Mouse (Mus musculus): ENCODE measurements around the gene Macrod2. TPM values are rescaled to one million over a fixed set of nuclear protein-coding genes. Genes with fewer than 3 reads are reported as not detected.
A peak's percentile ranks its signal among the peaks of the same experiment; 100 is the strongest.

Macrod2 gene
- polyA plus RNA-seq, 1 experiment from 2014 or later: 49.2 TPM

- H3K27ac ChIP-seq (ENCODE audit: low read depth, low read length): no peak overlapping the region
- H3K9ac ChIP-seq (ENCODE audit: low read length): no peak overlapping the region
- DNase-seq (ENCODE audit: low spot score): no peak
- no peaks in the 10 kb centered on the region for H3K4me1 ChIP-seq (ENCODE audit: control insufficient read depth, insufficient read depth, low read length)
- H3K36me3 ChIP-seq (ENCODE audit: control insufficient read depth, insufficient read depth, low read length): no peaks in the 10 kb centered on the region
- no peaks in the 10 kb centered on the region for H3K27me3 ChIP-seq (replicated peaks; ENCODE audit: control insufficient read depth, insufficient read depth, low read length)
- 89% methylated on average over 1 of the region's 1 CpGs for WGBS
- H3K4me3 ChIP-seq (ENCODE audit: low read depth, low read length): no peak overlapping the region
- no peak overlapping the region for H3K4me2 ChIP-seq (ENCODE audit: low read length)
- no peak for ATAC-seq
- H3K9me3 ChIP-seq (replicated peaks; ENCODE audit: control insufficient read depth, low read length): no peaks in the 10 kb centered on the region
Observed at GRCm38 (mm10) chr2:141173167-141173566, 778.1 kb downstream of the Macrod2 start.

DNA sequence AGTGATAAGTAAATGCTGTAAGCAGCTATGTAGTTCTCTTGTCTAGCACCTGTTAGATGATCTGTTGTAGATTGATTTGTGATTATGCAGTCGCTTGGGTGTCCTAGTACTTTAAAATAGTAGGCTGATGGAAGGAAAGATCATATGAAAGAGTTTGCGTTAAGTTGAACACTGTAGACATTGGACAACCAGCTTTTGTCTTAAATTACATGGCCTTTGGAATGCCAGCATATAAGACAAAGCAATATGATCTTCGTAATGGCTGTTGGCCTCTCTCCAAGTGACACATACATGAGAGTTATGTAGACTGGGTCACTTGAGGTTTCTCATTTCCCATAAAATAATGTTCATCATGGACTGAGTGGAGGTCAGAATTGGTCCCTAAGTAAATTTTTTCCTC is 778.5 kb downstream of the Macrod2 start:
- no peaks in the 10 kb centered on the region for H3K36me3 ChIP-seq (ENCODE audit: control insufficient read depth, insufficient read depth, low read length)
- 92% methylated on average over 3 of the region's 3 CpGs for WGBS
- no peaks in the 10 kb centered on the region for H3K4me1 ChIP-seq (ENCODE audit: control insufficient read depth, insufficient read depth, low read length)
- no peak overlapping the region for H3K4me2 ChIP-seq (ENCODE audit: low read length)
- no peak overlapping the region for H3K4me3 ChIP-seq (ENCODE audit: low read depth, low read length)
- H3K27ac ChIP-seq (ENCODE audit: low read depth, low read length): no peak overlapping the region
- no peaks in the 10 kb centered on the region for H3K27me3 ChIP-seq (replicated peaks; ENCODE audit: control insufficient read depth, insufficient read depth, low read length)
- H3K9me3 ChIP-seq (replicated peaks; ENCODE audit: control insufficient read depth, low read length): no peaks in the 10 kb centered on the region
- no peak for ATAC-seq
- no peak for DNase-seq (ENCODE audit: low spot score)
- no peak overlapping the region for H3K9ac ChIP-seq (ENCODE audit: low read length)

DNA sequence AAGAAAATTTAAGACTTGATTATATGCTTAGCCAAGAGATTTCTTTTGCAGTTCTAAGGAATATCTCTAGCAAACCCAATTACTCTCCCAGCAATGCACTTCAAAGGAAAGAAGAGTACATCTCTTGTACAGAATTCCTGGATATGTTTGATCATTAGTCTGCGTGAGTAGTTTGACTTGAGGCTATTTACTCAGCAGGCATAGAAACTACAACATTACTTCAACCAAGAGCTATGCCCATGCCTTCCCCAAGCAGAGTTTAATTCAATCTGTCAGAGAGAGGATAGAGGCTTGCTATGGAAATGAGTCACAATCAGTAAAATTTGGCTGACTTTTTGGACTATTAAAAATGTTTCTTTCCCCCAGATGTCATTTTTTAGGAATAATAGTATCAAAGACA is 785.5 kb downstream of the Macrod2 start:
- DNase-seq (ENCODE audit: low spot score): peak; percentile 37
- H3K9ac ChIP-seq (ENCODE audit: low read length): no peak overlapping the region
- no peak overlapping the region for H3K4me3 ChIP-seq (ENCODE audit: low read depth, low read length)
- H3K27ac ChIP-seq (ENCODE audit: low read depth, low read length): no peak overlapping the region
- no peaks in the 10 kb centered on the region; the same call in 1 of the 2 replicates for H3K4me1 ChIP-seq (ENCODE audit: control insufficient read depth, insufficient read depth, low read length)
- no peaks in the 10 kb centered on the region for H3K27me3 ChIP-seq (replicated peaks; ENCODE audit: control insufficient read depth, insufficient read depth, low read length)
- WGBS: 40% methylated on average over 1 of the region's 1 CpGs
- H3K36me3 ChIP-seq (ENCODE audit: control insufficient read depth, insufficient read depth, low read length): no peaks in the 10 kb centered on the region
- no peak overlapping the region for H3K4me2 ChIP-seq (ENCODE audit: low read length)
- ATAC-seq: no peak
- H3K9me3 ChIP-seq (replicated peaks; ENCODE audit: control insufficient read depth, low read length): no peaks in the 10 kb centered on the region

GRCm38 (mm10) chr2:141182034-141182759 is 787.1 kb downstream of the Macrod2 start:
- Histone ChIP-seq H3K9me3 (replicated peaks; ENCODE audit: control insufficient read depth, low read length) (no peaks in the 10 kb centered on the region), H3K9ac (ENCODE audit: low read length) (no peak overlapping the region), H3K27ac (ENCODE audit: low read depth, low read length) (0 out of 2 replicates have a peak overlapping the region, but pooled peaks have one; percentile 3), H3K4me1 (ENCODE audit: control insufficient read depth, insufficient read depth, low read length) (no peaks in the 10 kb centered on the region; the same call in 1 of the 2 replicates), H3K4me3 (ENCODE audit: low read depth, low read length) (no peak overlapping the region), H3K27me3 (replicated peaks; ENCODE audit: control insufficient read depth, insufficient read depth, low read length) (no peaks in the 10 kb centered on the region), H3K36me3 (ENCODE audit: control insufficient read depth, insufficient read depth, low read length) (no peaks in the 10 kb centered on the region), H3K4me2 (ENCODE audit: low read length) (no peak overlapping the region)
- ATAC-seq (peak; percentile 52; the same call in 1 of the 2 replicates), DNase-seq (ENCODE audit: low spot score) (peak; percentile 30)
- 31% methylated on average over 5 of the region's 5 CpGs for WGBS

- DNase-seq (ENCODE audit: low spot score) (no peak), ATAC-seq (no peak)
- H3K4me3 ChIP-seq (ENCODE audit: low read depth, low read length): no peak overlapping the region
- no peaks in the 10 kb centered on the region for H3K36me3 ChIP-seq (ENCODE audit: control insufficient read depth, insufficient read depth, low read length)
- H3K4me1 ChIP-seq (ENCODE audit: control insufficient read depth, insufficient read depth, low read length): no peaks in the 10 kb centered on the region
- no peak overlapping the region for H3K4me2 ChIP-seq (ENCODE audit: low read length)
- no peaks in the 10 kb centered on the region for H3K9me3 ChIP-seq (replicated peaks; ENCODE audit: control insufficient read depth, low read length)
- no peak overlapping the region for H3K27ac ChIP-seq (ENCODE audit: low read depth, low read length)
- H3K9ac ChIP-seq (ENCODE audit: low read length): no peak overlapping the region
- H3K27me3 ChIP-seq (replicated peaks; ENCODE audit: control insufficient read depth, insufficient read depth, low read length): no peaks in the 10 kb centered on the region
Observed at GRCm38 (mm10) chr2:141194476-141194875, 799.4 kb downstream of the Macrod2 start.

DNA sequence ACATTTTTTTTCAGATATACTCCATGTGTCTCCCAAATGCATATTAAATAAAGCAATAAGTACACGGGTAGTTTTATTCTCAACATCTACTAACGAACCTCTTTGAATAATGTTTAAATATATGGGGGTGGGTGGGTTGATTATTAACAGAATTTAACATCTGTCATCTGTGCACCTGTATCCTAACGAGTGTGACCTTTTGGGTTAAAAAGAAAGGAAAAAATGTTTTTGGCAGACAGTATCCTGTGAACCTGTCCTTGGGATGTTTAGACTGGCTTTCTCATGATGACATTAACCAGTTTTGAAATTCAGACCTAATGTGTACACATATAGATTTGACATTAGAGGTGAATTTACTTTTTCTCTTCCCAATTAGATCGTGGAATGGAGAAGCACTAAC is 805.4 kb downstream of the Macrod2 start:
- no peak overlapping the region for H3K4me3 ChIP-seq (ENCODE audit: low read depth, low read length)
- no peaks in the 10 kb centered on the region for H3K36me3 ChIP-seq (ENCODE audit: control insufficient read depth, insufficient read depth, low read length)
- H3K9me3 ChIP-seq (replicated peaks; ENCODE audit: control insufficient read depth, low read length): no peaks in the 10 kb centered on the region
- ATAC-seq (no peak), DNase-seq (ENCODE audit: low spot score) (no peak)
- no peak overlapping the region for H3K9ac ChIP-seq (ENCODE audit: low read length)
- no peak overlapping the region for H3K27ac ChIP-seq (ENCODE audit: low read depth, low read length)
- WGBS: 46% methylated on average over 4 of the region's 4 CpGs
- H3K27me3 ChIP-seq (replicated peaks; ENCODE audit: control insufficient read depth, insufficient read depth, low read length): no peaks in the 10 kb centered on the region
- no peak overlapping the region for H3K4me2 ChIP-seq (ENCODE audit: low read length)
- no peaks in the 10 kb centered on the region for H3K4me1 ChIP-seq (ENCODE audit: control insufficient read depth, insufficient read depth, low read length)

- H3K27ac ChIP-seq (ENCODE audit: low read depth, low read length): no peak overlapping the region
- no peak overlapping the region for H3K4me2 ChIP-seq (ENCODE audit: low read length)
- no peak overlapping the region for H3K4me3 ChIP-seq (ENCODE audit: low read depth, low read length)
- no peak for DNase-seq (ENCODE audit: low spot score)
- 71% methylated on average over 2 of the region's 2 CpGs for WGBS
- no peak overlapping the region for H3K9ac ChIP-seq (ENCODE audit: low read length)
- no peak for ATAC-seq
- no peaks in the 10 kb centered on the region for H3K9me3 ChIP-seq (replicated peaks; ENCODE audit: control insufficient read depth, low read length)
- H3K36me3 ChIP-seq (ENCODE audit: control insufficient read depth, insufficient read depth, low read length): no peaks in the 10 kb centered on the region
- H3K27me3 ChIP-seq (replicated peaks; ENCODE audit: control insufficient read depth, insufficient read depth, low read length): no peaks in the 10 kb centered on the region
- H3K4me1 ChIP-seq (ENCODE audit: control insufficient read depth, insufficient read depth, low read length): no peaks in the 10 kb centered on the region
Observed at GRCm38 (mm10) chr2:141201303-141202014, 806.4 kb downstream of the Macrod2 start.

DNA sequence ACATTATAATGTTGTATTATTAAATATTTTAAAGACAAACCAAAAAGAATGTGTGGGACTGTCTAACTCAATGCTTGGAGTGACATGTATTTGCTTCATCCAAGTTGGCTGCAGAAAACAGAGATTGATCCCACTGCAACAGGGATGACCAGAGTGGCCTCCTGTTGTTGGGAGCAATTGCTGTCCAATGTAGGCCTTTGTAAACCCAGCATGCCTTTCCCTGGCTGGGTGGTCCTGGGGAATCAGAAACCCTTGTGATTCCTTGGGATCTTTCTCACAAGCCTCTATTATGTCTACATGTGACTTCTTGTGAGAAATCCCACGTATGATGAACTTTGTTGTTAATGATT is 806.9 kb downstream of the Macrod2 start:
- WGBS: 85% methylated on average over 1 of the region's 1 CpGs
- DNase-seq (ENCODE audit: low spot score): no peak

GRCm38 (mm10) chr2:141211346-141211745 is 816.2 kb downstream of the Macrod2 start:
- WGBS: 95% methylated on average over 5 of the region's 5 CpGs
- H3K4me3 ChIP-seq (ENCODE audit: low read depth, low read length): no peak overlapping the region
- H3K27me3 ChIP-seq (replicated peaks; ENCODE audit: control insufficient read depth, insufficient read depth, low read length): no peaks in the 10 kb centered on the region
- DNase-seq (ENCODE audit: low spot score) (no peak), ATAC-seq (no peak)
- no peaks in the 10 kb centered on the region for H3K9me3 ChIP-seq (replicated peaks; ENCODE audit: control insufficient read depth, low read length)
- no peak overlapping the region for H3K4me2 ChIP-seq (ENCODE audit: low read length)
- H3K36me3 ChIP-seq (ENCODE audit: control insufficient read depth, insufficient read depth, low read length): no peaks in the 10 kb centered on the region
- H3K27ac ChIP-seq (ENCODE audit: low read depth, low read length): no peak overlapping the region
- H3K9ac ChIP-seq (ENCODE audit: low read length): no peak overlapping the region
- no peaks in the 10 kb centered on the region for H3K4me1 ChIP-seq (ENCODE audit: control insufficient read depth, insufficient read depth, low read length)

More for the DNA sequence above, 806.9 kb downstream of the Macrod2 start:
- Histone ChIP-seq H3K4me3 (ENCODE audit: low read depth, low read length) (no peak overlapping the region), H3K4me2 (ENCODE audit: low read length) (no peak overlapping the region), H3K9me3 (replicated peaks; ENCODE audit: control insufficient read depth, low read length) (no peaks in the 10 kb centered on the region), H3K36me3 (ENCODE audit: control insufficient read depth, insufficient read depth, low read length) (no peaks in the 10 kb centered on the region), H3K27me3 (replicated peaks; ENCODE audit: control insufficient read depth, insufficient read depth, low read length) (no peaks in the 10 kb centered on the region), H3K27ac (ENCODE audit: low read depth, low read length) (no peak overlapping the region), H3K4me1 (ENCODE audit: control insufficient read depth, insufficient read depth, low read length) (no peaks in the 10 kb centered on the region), H3K9ac (ENCODE audit: low read length) (no peak overlapping the region)
- no peak for ATAC-seq

Measured in forebrain, embryonic 14.5 days (tissue).